Mouse (Mus musculus) cerebellum, adult 11 months (tissue): ENCODE measurements around the gene Cox15.

ENCODE experiments used
- DNase-seq: peaks from one replicate; pipeline ENCODE4 v3.0.0; 2022

The Cox15 gene

DNA sequence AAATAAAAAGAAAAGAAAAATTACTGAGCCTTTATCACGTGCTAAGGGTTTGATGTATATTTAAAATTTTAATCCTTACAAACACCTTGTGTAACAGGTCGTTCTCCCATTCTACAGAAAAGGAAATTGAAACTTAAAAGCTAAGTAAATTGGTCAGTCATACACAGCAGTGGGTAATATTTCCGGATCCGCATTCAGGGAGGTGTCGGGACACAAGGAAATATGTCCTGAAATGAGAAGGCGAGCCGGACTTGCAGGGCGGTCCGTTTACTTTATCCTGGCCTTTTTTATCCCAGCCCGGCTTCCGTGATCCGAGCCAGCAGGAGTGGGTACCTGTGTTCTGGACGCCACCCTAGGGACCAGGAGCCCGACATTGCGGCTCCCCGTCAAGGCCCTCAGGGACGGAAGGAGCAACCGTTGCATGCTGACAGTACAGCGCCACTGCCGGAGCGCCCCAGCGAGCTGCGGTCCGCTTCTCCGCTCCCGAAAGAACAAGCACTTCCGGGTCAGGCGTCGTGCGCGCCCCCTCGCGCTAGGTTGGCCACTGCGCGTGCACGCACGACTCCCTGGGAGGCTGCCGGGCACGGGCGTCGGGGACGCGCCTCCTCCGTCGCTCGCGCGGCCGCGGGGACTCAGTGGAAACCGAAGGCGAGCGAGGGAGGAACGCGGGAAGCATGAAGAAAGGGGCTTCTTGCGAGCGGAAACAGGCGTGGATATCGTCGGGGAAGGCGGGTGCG is at the start of gene Cox15, which contains the start of gene Cutc:
TSS of gene Cox15 (minus strand) at position 512 of the 737 bp plus-strand sequence.
TSS of gene Cutc (plus strand) at position 508 of the 737 bp plus-strand sequence.
- DNase-seq = peak; percentile 96

GRCm38 (mm10) chr19:43801427-43802051 is 48.7 kb upstream of the Cox15 start:
- DNase-seq = no peak

DNA sequence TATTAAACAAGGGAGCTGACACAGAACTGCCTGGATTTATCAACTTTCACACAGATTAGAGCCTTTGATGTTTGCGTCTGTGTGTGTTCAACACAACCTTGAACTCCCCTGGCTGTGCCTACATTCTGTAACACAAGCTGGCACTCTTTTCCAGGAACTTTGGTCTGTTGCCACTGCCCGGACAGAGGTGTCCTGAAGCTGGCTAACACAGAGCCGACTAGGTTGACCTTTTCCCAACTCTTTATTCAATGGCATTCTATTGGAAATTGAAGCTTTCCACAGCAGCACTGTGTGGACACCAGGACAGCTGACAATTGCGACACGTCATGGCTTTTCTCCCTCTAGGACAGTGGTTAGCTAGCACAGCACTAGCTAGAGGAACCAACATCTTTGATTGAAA is 44.4 kb upstream of the Cox15 start:
- no peak for DNase-seq

DNA sequence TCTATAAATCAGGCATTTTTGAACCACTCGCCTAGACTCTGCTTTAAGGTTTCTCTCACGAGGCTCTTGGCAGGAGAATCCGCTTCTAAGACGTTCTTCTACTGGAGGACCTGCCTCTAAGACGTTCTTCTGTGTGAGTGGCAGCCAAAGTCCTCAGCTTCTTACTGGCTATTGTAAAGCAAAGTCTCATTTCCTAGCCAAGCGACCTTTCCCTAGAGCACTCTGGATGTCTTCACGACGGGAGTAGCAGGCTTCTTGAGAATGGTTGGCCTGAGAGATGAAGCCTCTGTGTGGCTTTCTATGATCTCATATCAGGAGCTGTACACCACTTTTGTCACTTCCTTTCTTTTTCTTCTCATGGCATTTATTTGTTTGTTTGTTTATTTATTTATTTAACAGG is 42.7 kb upstream of the Cox15 start:
- DNase-seq = no peak

DNA sequence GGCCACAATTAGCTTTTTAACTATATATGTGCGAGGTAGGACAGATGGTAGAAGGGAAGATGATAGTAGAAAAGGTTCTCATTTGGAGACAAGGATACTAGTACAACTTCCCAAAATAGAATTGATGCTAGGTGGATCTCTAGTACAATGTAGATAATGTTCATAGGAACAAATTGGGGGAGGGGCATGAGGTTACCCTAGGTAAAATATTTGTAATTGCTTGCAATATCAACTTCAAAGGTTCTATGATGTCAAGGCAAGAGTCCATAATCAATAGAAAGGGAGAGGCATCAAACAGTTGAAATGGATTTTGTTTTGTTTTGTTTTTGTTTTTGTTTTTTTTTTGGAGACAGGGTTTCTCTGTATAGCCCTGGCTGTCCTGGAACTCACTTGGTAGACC is 41.2 kb upstream of the Cox15 start:
- no peak for DNase-seq

DNA sequence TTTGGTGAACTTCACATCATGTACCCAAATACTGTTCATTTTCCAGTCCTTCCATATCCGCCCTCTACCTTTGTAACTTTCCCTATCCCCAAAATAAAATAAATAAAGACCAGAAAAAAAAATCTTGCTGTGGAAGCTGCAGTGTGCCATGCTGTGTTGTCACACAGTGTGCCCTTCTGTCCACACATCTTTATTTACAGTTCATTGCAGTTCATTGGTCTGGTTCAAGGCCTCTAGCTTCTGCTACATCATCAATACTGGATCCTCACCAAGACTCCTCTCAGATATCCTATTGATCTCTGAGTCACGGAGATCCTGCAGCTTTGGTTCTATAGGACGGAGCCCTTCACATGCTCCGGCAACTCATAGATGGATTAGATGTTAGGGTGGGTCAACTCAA is 39.7 kb upstream of the Cox15 start:
- DNase-seq = no peak

GRCm38 (mm10) chr19:43789817-43790216 is 37.0 kb upstream of the Cox15 start:
- no peak for DNase-seq

- DNase-seq = no peak
Measured at GRCm38 (mm10) chr19:43786249-43787026, 33.6 kb upstream of the Cox15 start.

DNA sequence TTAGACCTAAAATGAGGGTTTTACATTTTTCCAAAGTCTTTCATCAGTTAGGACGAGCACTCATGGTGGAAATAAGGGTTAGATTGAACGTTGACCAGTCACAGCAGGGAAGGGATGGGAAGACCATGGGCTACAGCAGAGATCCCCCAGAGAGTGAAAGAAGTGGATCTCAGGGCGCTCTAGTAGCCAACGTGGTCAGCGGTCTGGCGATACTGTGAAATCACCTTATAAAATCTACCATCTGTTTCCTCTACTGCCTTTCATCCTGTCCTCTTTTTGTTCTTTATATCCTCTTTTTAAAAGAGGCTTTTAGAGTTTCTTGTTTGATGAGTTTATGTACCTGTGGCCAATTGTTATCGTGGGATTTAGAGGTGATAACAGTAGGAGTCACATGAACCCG is 32.0 kb upstream of the Cox15 start:
- no peak for DNase-seq

- DNase-seq = no peak
Measured at GRCm38 (mm10) chr19:43781980-43782379, 29.2 kb upstream of the Cox15 start, which contains the start of gene Abcc2. Abcc2 (plus strand) TSS chr19:43782192.

DNA sequence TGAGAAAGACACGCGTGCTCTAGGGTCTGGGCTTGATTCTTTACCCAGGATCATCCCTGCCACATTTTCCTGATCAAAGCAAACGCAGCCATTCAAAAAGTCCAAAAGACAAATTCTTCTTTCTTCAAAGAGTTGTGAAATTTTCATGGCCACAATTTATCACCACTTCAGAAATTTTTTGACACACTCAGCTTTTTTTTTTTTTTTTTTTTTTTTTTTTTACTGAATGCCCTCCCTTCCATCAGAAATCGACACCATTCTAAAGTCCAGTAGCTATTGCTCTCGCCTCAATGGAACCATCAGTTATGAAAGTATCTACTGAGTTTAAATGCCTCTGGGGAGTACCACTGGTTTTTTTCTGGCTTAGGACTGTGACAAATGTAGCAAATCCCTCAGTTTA is 27.6 kb upstream of the Cox15 start:
- DNase-seq = no peak

- no peak for DNase-seq
Measured at GRCm38 (mm10) chr19:43777308-43777707, 24.5 kb upstream of the Cox15 start.

DNA sequence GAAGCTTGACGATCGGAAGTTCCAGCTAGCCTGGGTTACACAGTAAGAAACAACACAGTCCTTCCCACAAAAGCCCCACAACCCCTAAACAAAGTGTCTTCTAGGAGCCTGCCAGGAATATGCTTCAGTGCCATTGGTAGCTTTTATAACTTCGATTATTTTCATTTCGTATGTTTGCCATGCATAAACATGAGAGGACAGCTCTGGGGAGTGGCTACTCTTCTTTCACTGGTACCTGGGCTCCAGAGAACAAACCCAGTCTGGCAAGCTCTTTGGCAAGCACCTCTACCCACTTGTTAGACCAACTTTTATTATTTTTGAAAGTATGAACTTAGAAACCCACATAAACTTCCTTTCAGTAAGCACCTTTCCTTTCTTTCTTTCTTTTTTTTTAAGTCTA is 23.8 kb upstream of the Cox15 start:
- no peak for DNase-seq

DNA sequence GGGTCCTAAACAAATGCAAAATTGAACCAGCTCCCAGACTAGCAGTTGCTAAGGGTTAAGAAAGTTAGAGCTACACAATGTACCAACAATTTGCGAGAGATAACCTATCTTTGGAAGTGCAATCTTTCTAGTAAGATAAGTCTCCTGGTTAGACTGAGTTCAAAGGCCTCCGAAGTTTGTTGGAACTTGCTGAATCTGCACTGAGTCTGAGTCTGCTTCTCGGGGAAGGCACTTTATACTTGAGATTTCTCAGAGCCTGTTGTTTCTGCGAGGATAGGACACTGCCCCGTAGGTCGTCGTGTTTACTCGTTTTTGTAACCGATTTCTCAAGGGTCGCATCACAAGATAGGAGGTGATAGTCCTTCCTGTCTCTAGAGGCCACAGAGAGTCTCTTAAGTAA is 22.6 kb upstream of the Cox15 start:
- DNase-seq = no peak

GRCm38 (mm10) chr19:43772311-43772710 is 19.5 kb upstream of the Cox15 start:
- no peak for DNase-seq

DNA sequence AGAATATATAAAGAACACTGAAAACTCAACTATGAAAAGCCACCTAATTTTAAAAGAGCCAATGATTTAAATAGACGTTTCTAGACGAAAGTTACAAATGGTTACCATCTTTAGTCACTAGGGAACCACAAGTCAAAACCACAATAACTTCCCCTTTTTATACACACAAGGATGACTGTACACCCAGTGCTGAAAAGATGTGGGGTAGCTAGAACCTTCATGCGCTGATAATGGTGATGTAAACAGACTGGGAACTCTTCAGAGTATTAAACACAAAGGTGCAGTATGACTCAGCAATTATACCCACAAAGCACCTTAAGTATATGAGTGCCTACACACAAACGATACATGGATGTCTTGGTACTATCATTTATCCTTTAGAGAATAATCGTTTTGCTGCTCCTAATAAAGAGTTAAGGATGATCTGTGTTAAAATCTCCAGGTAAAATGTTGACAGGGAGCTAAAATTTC is 18.7 kb upstream of the Cox15 start:
- no peak for DNase-seq

- DNase-seq = no peak
Measured at GRCm38 (mm10) chr19:43770584-43770983, 17.8 kb upstream of the Cox15 start.

DNA sequence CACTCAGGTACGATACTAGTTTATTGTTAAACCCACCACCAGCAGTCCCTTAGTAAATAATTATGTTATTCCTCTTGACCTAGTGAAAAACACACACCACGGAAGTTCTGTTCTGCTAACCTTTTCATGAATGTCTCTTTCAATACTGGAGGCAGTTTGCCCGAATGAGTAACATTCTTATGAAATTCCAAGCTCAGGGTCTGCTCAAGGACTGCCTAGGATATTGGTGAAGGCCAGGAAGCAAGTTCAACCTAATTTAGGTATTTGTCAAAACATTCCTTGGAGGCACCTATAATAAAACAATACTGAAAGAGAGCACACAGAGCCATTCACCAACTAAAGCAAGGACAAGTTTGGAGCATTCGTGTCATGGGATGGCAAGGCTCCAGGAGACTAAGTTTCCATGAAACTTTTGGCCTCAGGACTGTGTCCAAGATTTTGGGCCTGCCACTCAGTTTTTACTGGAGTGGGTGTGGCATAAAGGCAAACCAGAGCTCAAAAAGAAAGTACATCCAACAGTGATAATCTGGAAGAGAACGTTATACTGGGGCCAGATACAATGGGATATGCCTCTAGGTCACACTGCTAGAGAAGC is 16.7 kb upstream of the Cox15 start:
- DNase-seq = no peak

DNA sequence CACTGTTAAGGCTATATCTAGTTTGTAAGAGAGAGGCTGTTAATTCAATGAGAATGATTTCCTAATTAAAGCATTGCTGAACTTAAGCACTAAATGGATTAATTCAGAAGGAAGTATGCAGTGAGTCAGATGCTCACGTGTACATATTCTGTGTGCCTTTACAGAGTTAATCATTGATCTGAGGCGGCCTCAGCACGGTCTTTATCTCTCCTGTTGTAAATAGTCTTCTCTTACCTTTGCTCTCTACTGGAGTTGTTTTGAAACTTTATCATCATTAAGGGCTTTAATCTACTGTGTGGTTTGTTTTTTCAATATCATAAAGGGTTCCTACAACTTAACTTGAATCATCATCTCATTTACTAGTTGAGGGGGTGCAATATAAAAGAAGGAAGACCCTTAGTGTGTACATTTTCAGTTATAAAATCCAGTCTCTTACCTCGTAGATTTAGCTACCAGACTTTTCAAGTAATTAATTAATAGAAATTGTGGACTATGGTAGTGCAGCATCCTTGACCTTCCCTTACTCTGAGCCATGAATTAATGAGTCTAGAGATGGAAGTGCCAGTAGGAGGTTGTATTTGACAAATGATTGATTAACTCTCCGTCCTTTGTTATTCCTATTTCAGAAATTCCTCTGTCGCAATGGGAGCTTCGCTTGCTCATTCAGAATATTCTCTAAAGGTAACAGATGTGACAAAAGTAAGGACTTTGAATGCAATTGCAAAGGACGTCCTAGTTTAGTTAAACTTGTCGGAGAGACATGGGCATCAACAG is 14.9 kb upstream of the Cox15 start:
- no peak for DNase-seq

DNA sequence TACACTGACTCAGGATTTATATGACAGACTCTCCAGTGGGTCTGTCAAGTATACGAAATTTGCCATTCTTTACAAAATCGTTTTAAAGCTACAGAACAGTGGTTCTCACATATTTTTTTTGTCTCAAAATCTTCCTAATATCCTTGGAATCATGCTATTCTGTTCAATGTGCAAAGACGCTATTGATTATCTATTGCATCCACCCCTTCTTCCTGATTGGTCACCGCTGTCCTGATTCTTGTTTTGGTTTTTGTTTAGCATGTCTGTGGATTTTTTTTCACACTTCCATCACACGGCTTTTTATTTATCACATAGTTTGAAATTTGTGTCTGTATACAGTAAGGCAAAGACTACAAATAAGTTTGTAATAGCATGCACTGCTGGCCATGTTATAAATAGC is 13.7 kb upstream of the Cox15 start:
- no peak for DNase-seq

GRCm38 (mm10) chr19:43762410-43762809 is 9.6 kb upstream of the Cox15 start:
- no peak for DNase-seq

DNA sequence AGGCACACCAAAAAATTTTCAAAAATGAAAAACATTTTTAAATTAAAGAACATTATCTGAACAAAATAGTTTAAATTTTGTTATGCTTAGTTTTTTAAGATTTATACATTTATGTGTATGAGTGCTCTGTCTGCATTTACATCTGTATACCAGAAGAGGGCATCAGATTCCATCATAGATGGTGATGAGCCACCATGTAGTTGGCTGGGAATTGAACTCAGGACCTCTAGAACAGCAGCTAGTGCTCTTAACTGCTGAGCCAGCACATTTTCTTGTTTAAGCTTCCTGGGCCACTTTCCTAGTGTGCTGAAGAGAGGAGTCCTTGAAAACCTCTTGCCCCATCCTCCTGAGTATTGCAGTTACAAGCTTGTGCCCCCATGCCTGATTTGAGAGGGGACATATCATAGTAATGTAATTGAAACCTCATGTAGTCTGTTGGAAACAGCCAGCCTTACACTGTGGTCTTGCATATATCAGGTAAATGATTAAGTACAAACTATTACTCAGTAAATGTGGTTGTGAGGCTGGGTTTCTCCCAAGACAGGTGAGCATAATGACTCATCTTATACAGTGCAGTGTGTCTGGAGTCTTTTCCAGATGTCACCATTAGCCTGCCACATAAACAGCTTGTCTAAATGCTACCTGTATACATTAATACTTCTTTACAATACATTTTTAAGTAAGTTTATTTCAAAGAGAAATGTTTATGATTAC is 8.9 kb upstream of the Cox15 start:
- no peak for DNase-seq
